Mouse (Mus musculus): ENCODE results near the gene Dclre1c.
"Not testable (repeated sequence)": the region's sequence is repeated elsewhere in the genome, so short reads cannot be mapped to it uniquely, and the experiment has no call there.

The Dclre1c gene

GRCm38 (mm10) chr2:3423841-3424578, at the start of gene Dclre1c:
TSS of gene Dclre1c (plus strand) at chr2:3424131.
- DNase-seq: peak; percentile 94

GRCm38 (mm10) chr2:3387105-3387860, 36.6 kb upstream of the Dclre1c start:
- DNase-seq: no peak

- DNase-seq: no peak
Measured at GRCm38 (mm10) chr2:3391945-3392344, 32.0 kb upstream of the Dclre1c start.

- not testable (repeated sequence) for DNase-seq
Measured at GRCm38 (mm10) chr2:3397110-3397509, 26.8 kb upstream of the Dclre1c start, which contains the start of gene Olah. TSS of gene Olah (minus strand) at chr2:3397210.

GRCm38 (mm10) chr2:3405981-3406380, 17.9 kb upstream of the Dclre1c start:
- DNase-seq: no peak

- no peak for DNase-seq
Measured at GRCm38 (mm10) chr2:3407756-3408155, 16.2 kb upstream of the Dclre1c start.

- peak; percentile 54 for DNase-seq
Measured at GRCm38 (mm10) chr2:3414241-3414640, 9.7 kb upstream of the Dclre1c start.

GRCm38 (mm10) chr2:3415676-3416075, 8.3 kb upstream of the Dclre1c start:
- no peak for DNase-seq

- peak; percentile 96 for DNase-seq
Measured at GRCm38 (mm10) chr2:3418883-3419431, 5.0 kb upstream of the Dclre1c start.

- no peak for DNase-seq
Measured at GRCm38 (mm10) chr2:3420157-3420556, 3.8 kb upstream of the Dclre1c start.

GRCm38 (mm10) chr2:3422548-3422947, 1.4 kb upstream of the Dclre1c start, which contains the start of gene Meig1:
TSS of gene Meig1 (minus strand) at chr2:3422648.
- DNase-seq: no peak

- no peak for DNase-seq
Measured at GRCm38 (mm10) chr2:3424579-3424910, 614 bp downstream of the Dclre1c start.

GRCm38 (mm10) chr2:3430956-3431355, 7.0 kb downstream of the Dclre1c start:
- no peak for DNase-seq

GRCm38 (mm10) chr2:3435369-3436061, 11.6 kb downstream of the Dclre1c start:
- DNase-seq: no peak

- no peak for DNase-seq
Measured at GRCm38 (mm10) chr2:3437956-3438355, 14.0 kb downstream of the Dclre1c start.

GRCm38 (mm10) chr2:3444206-3444605, 20.3 kb downstream of the Dclre1c start:
- DNase-seq: peak; percentile 15

- no peak for DNase-seq
Measured at GRCm38 (mm10) chr2:3445984-3446383, 22.1 kb downstream of the Dclre1c start.

GRCm38 (mm10) chr2:3449431-3449830, 25.5 kb downstream of the Dclre1c start:
- peak; percentile 68 for DNase-seq

- DNase-seq: no peak
Measured at GRCm38 (mm10) chr2:3453096-3453495, 29.2 kb downstream of the Dclre1c start.

GRCm38 (mm10) chr2:3456590-3456989, 32.7 kb downstream of the Dclre1c start:
- no peak for DNase-seq

GRCm38 (mm10) chr2:3473891-3474290, 50.0 kb downstream of the Dclre1c start:
- no peak for DNase-seq

GRCm38 (mm10) chr2:3474361-3474805, 50.5 kb downstream of the Dclre1c start:
- peak; percentile 75 for DNase-seq

GRCm38 (mm10) chr2:3474861-3475283, 50.9 kb downstream of the Dclre1c start, which contains the start of gene Suv39h2:
TSS of gene Suv39h2 (minus strand) at chr2:3475031.
- peak; percentile 96 for DNase-seq
